Mouse (Mus musculus): Measurements from ENCODE around the gene Lag3. TPM values are rescaled to one million over a fixed set of nuclear protein-coding genes. Genes with fewer than 3 reads are reported as not detected.
A peak's percentile ranks its signal among the peaks of the same experiment; 100 is the strongest.

The Lag3 gene
- 1.0 and 2.7 TPM in 2 replicates for total RNA-seq (2015; ENCODE audit: low replicate concordance)
- total RNA-seq (2017; ENCODE audit: low replicate concordance), result 0.51 TPM in 1 of 2 replicates, not detected in the other

- ATAC-seq (replicated peaks; ENCODE audit: low FRiP score, poor library complexity, severe bottlenecking), result no peak
Observed at GRCm38 (mm10) chr6:124911533-124912218, at the start of gene Lag3. TSS of gene Lag3 (minus strand) at chr6:124911705.

DNA sequence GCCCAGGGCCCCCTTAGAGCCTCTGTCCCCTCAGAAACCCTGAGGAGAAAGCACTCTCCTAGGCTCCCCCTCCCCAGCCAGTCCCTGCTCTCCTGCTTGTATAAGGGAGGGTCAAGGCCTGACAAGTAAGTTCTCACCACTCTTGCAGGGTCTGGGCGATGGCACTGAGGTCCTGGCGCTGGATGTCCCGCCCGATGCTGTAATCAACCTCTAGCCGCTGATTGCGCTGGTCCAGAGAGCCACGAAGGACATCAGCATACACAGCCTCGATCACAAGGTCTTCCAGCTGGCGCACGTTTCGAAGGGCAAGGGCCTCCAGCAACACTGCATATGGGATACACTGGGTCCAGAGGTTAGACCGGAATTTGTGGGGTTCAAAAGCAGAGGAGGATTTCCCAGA lies 49.5 kb upstream of the Lag3 start:
- ATAC-seq (replicated peaks; ENCODE audit: low FRiP score, poor library complexity, severe bottlenecking), result no peak

DNA sequence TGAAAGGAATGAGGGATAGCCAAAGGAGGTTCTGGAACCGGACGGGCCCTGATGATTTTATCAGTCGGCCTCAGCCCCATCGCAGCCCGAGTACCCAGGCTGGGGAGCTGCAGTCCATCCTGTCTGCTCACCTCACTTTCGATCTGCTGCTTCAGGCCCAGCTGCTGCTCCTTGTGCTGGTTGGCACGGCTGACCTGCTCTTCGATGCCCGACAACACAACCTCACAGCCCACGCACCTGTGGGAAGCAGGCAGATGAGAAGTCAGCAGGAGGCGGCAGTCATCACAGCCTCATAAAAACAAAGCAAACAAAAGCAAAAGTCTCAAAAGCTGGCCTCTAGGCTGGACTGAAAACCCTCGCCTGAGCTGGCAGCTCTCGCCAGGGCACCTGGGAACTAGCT lies 48.5 kb upstream of the Lag3 start:
- no peak for ATAC-seq (replicated peaks; ENCODE audit: low FRiP score, poor library complexity, severe bottlenecking)

DNA sequence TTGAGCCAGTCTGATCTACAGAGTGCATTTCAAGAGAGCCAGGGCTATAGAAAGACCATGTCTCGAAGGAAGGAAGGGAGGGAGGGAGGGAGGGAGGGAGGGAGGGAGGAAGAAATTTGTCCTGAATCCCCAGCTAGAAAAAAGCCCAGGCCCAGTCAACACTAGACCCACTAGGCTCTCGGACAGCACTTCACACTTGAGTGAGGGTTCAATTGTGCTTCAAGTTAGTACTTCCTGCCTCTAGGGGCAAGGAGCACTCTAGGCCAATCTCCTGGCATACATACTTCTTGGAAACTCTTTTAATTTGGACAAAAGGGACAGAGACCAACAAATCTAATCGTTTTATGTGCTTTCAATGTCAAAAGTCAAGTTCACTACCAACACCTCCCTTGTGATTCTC lies 46.6 kb upstream of the Lag3 start:
- ATAC-seq (replicated peaks; ENCODE audit: low FRiP score, poor library complexity, severe bottlenecking), result no peak

DNA sequence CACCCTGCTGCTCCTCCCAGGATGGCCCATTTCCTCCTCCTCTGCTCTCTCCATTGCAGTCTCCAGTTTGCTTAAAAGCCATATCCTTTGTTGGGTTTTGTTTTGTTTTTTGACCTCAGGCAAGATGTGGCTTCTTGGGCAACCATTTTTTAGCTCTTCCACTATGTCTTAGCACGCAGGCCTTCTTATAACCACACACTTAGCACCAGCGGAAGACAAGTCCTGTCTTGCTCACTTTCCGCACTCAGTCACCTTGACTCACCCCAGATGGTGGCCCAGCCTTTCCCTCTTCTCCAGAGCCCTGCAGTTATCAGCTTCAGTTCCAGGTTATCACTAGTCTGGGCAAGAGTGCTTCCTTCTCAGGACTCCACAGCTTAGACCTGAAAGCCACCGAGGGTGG lies 43.7 kb upstream of the Lag3 start:
- no peak for ATAC-seq (replicated peaks; ENCODE audit: low FRiP score, poor library complexity, severe bottlenecking)

DNA sequence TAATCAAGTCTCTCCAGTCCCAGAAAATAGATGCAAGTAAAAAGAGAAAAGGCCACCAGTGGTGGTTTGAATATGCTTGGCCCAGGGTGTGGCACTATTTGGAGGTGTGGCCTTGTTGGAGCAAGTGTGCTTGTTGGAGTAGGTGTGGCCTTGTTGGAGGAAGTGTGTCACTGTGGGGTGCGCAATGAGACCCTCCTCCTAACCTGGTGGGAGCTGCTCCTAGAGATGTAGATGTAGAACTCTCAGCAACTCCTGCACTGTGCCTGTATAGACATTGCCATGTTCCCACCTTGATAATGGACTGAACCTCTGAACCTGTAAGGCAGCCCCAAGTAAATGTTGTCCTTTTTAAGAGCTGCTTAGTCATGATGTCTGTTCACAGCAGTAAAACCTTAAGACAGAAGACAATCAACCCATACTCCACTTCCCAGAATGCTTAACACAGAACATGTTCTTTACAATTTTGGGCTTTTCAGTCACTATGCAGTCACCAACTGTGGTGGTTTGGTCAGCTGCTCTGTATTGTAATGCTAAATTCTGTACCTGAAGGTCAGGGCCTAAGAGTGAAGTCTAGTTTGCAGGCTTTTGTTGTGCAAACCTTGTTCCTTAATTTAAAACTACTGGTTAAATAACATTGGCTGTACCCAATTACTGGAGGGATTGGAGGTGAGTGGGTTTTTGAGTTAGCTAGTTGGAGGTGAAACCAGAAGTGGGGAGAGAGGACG lies 42.6 kb upstream of the Lag3 start:
- no peak for ATAC-seq (replicated peaks; ENCODE audit: low FRiP score, poor library complexity, severe bottlenecking)

DNA sequence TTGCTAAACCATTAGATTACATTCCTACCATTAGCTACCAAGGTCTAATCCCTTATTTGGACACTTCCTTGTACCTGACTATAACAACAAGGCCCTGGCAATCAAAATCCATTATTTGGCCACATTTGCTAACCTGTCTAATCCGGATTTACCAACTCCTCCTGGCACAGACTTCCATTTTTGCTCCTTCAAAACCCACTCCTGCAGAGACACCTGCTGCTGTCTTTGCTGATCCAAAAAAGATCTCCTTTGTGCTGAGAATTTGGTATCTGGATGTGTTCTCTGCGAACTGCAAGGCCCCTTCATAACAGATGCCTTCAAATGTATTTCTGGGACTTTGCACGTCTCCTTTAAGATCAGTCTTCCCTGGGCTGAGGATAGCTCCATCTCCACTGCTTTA lies 32.0 kb upstream of the Lag3 start:
- ATAC-seq (replicated peaks; ENCODE audit: low FRiP score, poor library complexity, severe bottlenecking), result no peak

DNA sequence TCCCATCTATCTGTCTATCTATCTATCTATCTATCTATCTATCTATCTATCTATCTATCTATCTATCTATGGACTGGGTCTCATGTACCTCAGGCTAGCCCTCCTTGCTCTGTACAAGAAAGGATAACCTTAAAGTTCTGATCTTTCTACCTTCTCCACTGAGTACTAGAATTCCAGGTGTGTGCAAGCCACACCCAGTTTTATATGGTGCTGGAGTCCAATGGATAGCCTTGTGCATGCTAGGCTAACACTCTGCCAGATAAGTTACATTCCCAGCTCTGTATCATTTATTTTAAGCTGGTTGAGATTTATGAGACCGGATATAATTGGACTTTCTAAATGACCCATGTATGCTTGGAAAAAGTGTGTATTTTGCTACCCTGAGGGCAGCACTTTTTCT lies 30.2 kb upstream of the Lag3 start:
- ATAC-seq (replicated peaks; ENCODE audit: low FRiP score, poor library complexity, severe bottlenecking), result no peak

GRCm38 (mm10) chr6:124938554-124938953 lies 27.0 kb upstream of the Lag3 start:
- no peak for ATAC-seq (replicated peaks; ENCODE audit: low FRiP score, poor library complexity, severe bottlenecking)

DNA sequence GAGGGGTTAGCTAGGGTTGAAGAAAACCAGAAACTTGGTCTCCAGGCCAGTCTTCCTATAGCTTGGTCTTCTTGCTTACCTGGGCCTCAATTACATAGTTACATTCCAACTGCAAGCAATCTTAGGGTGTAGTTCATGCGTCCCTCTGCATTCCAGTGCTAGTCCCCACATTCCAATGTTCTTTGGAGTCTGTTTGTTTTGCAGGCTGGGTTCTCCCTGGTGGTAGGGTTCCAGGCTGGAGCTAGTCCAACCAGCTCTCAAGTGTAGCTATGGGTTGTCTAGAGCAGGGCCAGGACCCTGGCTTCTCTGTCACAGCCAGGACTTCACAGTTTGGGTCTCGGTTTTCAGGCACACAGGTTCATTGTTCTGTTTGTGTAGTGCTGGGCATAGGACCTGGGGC lies 26.0 kb upstream of the Lag3 start:
- ATAC-seq (replicated peaks; ENCODE audit: low FRiP score, poor library complexity, severe bottlenecking), result no peak

DNA sequence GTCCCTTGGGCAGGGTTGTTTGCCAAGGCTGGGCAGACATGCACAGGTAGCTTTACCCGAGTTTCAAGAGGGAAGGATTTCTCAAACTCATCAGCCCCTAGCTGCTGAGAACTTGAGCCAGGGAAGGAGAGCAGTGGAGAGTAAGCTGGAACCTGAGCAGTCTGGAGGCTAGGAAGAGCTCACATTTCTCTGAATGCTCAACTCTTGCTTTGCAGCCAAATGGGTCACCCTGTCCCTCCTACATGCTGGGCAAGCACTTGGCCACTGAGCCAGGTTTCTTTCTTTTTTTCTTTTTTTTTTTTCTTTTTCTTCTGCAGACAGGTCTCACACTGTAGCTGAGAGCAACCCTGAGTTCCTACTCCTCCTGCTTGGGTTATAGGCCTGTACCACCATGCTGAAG lies 25.2 kb upstream of the Lag3 start:
- no peak for ATAC-seq (replicated peaks; ENCODE audit: low FRiP score, poor library complexity, severe bottlenecking)

DNA sequence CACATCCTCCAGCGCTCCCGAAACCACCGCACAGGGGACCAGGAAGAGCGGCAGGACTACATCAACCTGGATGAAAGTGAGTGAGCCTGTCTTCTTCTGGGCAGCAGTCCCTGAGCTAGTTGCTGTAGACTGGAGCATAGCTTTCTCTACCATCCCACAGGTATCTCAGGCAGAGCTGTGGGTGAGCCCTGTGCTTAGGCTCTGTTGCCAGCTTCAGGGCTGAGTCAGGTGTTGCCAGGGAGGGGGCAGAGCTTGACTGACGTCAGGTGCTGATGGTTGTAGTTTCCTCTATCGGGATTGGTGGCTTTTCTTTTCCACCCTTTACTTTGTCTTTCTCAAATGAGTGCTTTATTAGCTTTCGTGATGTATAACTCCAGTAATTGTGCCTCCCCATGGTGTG lies 23.2 kb upstream of the Lag3 start:
- no peak for ATAC-seq (replicated peaks; ENCODE audit: low FRiP score, poor library complexity, severe bottlenecking)

- ATAC-seq (replicated peaks; ENCODE audit: low FRiP score, poor library complexity, severe bottlenecking), result no peak
Observed at GRCm38 (mm10) chr6:124933127-124933526, 21.6 kb upstream of the Lag3 start.

DNA sequence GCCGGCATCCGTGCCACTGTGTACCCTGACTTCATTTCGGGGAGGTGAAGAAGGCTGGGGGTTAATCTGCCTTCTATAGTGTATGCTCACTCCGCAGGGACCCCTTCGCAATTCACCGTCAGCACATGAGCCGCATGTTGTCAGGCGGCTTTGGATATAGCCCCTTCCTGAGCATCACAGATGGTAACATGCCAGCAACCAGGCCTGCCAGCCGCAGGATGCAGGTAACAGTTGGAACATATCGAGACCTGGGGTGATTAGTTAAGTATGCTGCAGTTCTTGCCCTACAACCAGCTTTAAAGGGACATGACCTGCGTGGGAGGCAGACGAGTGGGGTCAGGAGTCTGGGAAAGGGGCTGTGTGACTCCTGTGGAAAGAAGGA lies 20.8 kb upstream of the Lag3 start:
- ATAC-seq (replicated peaks; ENCODE audit: low FRiP score, poor library complexity, severe bottlenecking), result no peak

DNA sequence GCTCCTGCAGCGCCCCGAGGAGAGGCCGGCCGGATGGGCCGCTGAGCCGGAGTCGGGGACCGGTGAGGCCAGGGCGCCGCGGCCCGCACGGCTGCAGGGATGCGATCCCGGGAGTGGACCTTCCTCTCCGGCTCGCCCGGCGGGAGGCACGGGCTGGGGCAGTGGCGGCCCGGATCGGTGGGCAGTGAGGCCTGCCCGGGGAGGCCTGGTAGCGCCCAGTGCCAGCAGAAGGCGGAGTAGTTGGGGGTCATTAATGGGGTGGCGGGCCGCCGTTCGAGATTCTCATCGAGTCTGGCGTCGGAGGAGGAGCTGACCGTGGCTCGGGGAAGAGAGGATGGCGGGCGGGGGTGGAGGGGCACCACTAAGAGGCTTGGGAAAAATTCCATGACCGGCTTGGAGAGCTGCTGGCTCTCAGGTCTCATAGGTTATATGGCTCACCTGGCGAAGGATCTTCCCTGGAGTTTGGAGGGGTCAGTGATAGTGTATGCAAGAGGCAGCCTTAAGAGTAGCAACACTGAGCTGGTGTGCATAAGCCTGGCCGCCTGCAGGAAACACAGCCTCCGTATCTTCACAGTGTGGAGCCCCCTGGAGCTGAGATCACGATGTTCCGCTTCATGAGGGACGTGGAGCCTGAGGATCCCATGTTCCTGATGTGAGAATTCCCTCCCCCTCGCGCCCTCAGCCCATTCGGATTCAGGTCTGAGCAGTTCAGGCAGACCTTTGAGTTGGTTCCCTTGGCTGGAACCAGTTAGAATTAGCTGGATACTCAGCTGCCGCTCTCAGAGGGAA lies 20.2 kb upstream of the Lag3 start:
- ATAC-seq (replicated peaks; ENCODE audit: low FRiP score, poor library complexity, severe bottlenecking), result peak; percentile 16

DNA sequence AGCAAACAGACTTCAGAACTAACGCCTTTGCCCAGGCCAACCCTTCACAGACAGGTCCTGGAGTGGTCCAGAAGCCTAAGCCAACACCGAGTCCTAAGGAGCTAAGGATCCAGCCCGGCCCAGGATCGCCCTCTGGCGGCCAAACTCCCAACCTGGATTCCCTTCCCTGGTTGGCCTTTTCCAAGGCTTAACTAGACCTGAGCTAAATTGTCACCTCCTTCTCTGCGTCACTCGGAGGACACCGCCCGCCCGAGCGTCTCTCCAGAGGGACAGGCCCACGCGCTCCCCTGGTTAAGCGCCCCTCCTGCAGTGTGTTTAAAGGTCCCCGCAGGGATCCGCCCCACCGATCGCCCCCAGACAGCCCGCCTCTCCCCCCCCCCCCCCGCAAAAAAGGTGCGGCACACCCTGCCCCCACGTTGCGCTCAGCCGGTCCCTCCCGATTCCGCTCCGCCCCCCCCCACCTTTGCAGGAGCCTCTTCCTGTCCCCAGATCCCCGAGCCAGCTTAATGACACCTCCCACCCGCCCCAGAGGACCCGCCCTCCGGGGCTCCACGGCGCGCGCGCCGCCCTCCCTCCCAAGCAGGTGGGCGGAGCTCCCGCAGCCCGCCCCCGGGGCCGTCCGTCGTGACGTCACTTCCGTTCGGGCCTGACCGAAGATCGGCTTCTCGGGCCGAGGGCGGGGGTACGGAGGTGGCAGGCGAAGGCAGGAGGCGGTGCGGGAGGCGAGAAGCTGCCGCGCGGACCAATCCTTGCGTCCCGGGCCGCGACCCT lies 19.4 kb upstream of the Lag3 start, which contains the start of gene Mlf2:
Mlf2 (plus strand) TSS at position 633 of the 771 bp plus-strand sequence.
- peak; percentile 89 for ATAC-seq (replicated peaks; ENCODE audit: low FRiP score, poor library complexity, severe bottlenecking)

DNA sequence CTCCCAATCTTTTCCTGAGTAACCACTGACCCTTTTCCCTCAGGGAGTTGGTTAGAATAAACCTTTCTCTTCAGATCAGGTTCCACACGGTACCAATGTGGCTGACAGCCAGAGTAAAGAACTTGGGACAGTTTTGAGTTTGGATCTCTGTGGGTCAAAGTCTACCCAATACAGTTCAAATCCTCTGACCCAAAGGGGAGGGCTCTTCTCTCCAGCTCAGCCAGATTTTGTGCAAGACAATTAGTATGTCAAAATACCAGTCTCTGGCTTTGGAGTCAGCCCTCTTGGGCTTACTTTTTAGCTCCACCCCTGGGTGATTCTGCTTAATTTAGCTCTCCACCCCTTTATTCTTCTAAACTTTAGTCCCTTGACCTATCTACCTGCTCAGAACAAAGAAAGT lies 18.7 kb upstream of the Lag3 start:
- peak; percentile 28; the same call in 1 of the 2 replicates for ATAC-seq (replicated peaks; ENCODE audit: low FRiP score, poor library complexity, severe bottlenecking)

GRCm38 (mm10) chr6:124925941-124926340 lies 14.4 kb upstream of the Lag3 start:
- no peak for ATAC-seq (replicated peaks; ENCODE audit: low FRiP score, poor library complexity, severe bottlenecking)

DNA sequence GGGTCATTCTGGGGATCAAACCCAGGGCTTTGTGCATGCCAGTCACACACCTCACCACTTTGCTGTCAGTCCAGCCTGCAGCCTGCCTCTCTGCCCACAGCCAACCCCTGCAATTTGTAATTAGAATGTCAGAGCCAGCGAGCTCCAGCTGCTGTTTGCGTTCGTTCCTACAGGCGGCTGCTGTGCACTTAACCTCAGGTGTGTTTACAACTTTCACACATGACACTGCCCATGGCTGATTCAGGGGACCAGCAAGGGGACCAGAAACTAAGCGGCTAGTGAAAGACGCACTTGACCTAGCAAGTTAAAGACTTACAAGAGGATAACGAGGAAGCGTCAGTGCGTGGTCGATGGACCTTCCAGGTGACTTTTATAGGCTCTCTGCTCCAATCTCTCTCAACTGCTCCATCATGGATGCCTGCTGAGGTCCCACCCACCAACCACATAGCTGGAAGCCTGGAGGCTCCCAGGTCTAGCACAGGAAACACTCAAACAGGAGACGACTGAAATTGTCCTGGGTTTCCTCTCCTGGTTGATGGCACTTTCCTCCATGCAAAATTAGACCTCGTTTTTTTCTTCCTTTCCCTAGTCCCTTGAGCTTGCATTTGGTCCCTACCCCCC lies 13.8 kb upstream of the Lag3 start:
- ATAC-seq (replicated peaks; ENCODE audit: low FRiP score, poor library complexity, severe bottlenecking), result no peak

DNA sequence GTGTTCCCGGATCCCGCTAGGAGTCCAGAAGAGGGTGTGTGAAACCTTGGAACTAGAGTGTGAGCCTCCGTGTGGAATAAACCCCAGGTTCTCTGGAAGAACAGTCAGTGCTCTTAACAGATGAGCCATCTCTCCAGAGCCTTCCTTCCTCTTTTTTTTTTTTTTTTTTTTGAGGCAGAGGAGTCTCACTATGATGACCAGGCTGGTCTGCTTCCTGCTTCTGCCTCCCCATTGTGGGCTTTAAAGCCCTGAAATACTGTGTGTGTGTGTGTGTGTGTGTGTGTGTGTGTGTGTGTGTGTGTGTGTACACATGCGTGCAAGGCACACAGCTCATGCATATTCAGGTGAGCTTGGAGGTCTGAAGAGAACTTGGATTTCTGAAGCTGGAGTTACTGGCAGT lies 10.0 kb upstream of the Lag3 start:
- ATAC-seq (replicated peaks; ENCODE audit: low FRiP score, poor library complexity, severe bottlenecking), result no peak
